In the genomic region with DNA sequence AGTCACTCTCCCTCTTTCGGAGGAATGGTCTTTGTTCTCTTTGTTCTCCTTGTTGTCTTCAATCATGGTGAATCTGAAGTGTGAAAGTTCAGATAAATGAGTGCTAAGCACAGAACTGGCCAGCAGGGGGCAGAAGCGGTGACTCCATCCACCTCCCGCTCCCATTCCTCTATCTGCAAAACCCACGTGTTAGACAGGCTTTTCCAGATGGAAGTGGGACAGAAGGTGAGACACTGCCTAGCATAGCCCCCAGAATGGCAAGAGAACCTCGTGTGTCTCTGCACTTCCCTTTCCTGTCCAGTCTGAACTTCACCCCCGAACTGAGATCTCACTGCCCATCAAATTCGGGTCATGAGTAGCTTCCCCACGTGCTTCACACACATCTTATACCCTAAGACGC, we compare ENCODE assay signal across 9 mouse cellular contexts. TPM values are rescaled to one million over a fixed set of nuclear protein-coding genes. Genes with fewer than 3 reads are reported as not detected.
DNase-seq lines count a peak whose midpoint lies in the region; ATAC-seq and TF ChIP-seq lines count a peak whose summit lies in the region.
"Had no signal": no experiment of that assay in that cellular context is flagged by ENCODE, and none has a peak within 500 bp of the region (broad histone marks: within the 10 kb centered on the region; RNA-seq: fewer than 3 reads in every experiment).

No protein-coding gene starts in this region.

- no peak overlapping the region for H3K27ac ChIP-seq in kidney, embryonic 15.5 days
- no peak overlapping the region for H3K27ac ChIP-seq in liver, embryonic 14.5 days

- ATAC-seq in kidney, embryonic 15.5 days (replicated peaks; ENCODE audit: low FRiP score): no peak
- no peak for ATAC-seq in liver, embryonic 14.5 days (ENCODE audit: insufficient read depth)

- TF ChIP-seq EP300 in liver, embryonic 14.5 days (IDR thresholded peaks at IDR 0.05; ENCODE audit: low read depth): no peak

- H3K9ac ChIP-seq in kidney, embryonic 15.5 days: no peak overlapping the region
- no peak overlapping the region for H3K9ac ChIP-seq in liver, embryonic 14.5 days (replicated peaks)

- H3K27me3 ChIP-seq in kidney, embryonic 15.5 days: peaks cover 26% of the 10 kb centered on the region
- peaks cover 39% of the 10 kb centered on the region for H3K27me3 ChIP-seq in E14TG2a.4 (ENCODE audit: insufficient read depth, low read length)
- H3K27me3 ChIP-seq in liver, embryonic 14.5 days (ENCODE audit: control insufficient read depth, insufficient read depth, low read length): peaks cover 18% of the 10 kb centered on the region

- H3K4me3 ChIP-seq in kidney, embryonic 15.5 days (replicated peaks): no peak overlapping the region
- H3K4me3 ChIP-seq in E14TG2a.4 (replicated peaks; ENCODE audit: low read length): no peak overlapping the region
- H3K4me3 ChIP-seq in liver, embryonic 14.5 days (ENCODE audit: insufficient read depth in 1 of 2, low read depth in 2 of 2, low read length in 2 of 2): no peak overlapping the region

- peaks cover 7% of the 10 kb centered on the region for H3K4me1 ChIP-seq in kidney, embryonic 15.5 days
- H3K4me1 ChIP-seq in E14TG2a.4 (replicated peaks; ENCODE audit: low read depth, low read length): peaks cover 13% of the 10 kb centered on the region
- no peaks in the 10 kb centered on the region for H3K4me1 ChIP-seq in liver, embryonic 14.5 days (replicated peaks; ENCODE audit: control insufficient read depth in 2 of 2, insufficient read depth in 2 of 2, low read length in 1 of 2)

- no peak overlapping the region for H3K4me2 ChIP-seq in kidney, embryonic 15.5 days
- H3K4me2 ChIP-seq in liver, embryonic 14.5 days (ENCODE audit: low read depth): no peak overlapping the region

- WGBS in kidney, embryonic 15.5 days: 23% methylated on average over 9 of the region's 9 CpGs
- 19% methylated on average over 9 of the region's 9 CpGs for WGBS in liver, embryonic 14.5 days (ENCODE audit: insufficient replicate concordance)

- TF ChIP-seq CTCF in E14TG2a.4 (conservative IDR thresholded peaks at IDR 0.05; ENCODE audit: low read length): peak; percentile 66
- peak; percentile 82 for TF ChIP-seq CTCF in liver, embryonic 14.5 days (IDR thresholded peaks at IDR 0.05; ENCODE audit: low read depth)

- no peaks in the 10 kb centered on the region for H3K9me3 ChIP-seq in kidney, embryonic 15.5 days (replicated peaks)
- no peaks in the 10 kb centered on the region for H3K9me3 ChIP-seq in E14TG2a.4 (ENCODE audit: low read length)
- no peaks in the 10 kb centered on the region for H3K9me3 ChIP-seq in liver, embryonic 14.5 days (ENCODE audit: control insufficient read depth, low read length)

- peak; percentile 41 for DNase-seq in kidney, adult 9 months
- peak; percentile 42 for DNase-seq in 416B (ENCODE audit: low read depth)
- DNase-seq in cerebellum, postnatal 36 days: peak; percentile 48 to 55
- no peak for DNase-seq in liver, embryonic 14.5 days (ENCODE audit: low read depth in 3 of 3, low spot score in 3 of 3)
- no peak for DNase-seq in frontal cortex, postnatal 10 days (ENCODE audit: low spot score in 2 of 2)
- DNase-seq in spleen, adult 12 weeks (ENCODE audit: low spot score): no peak

- H3K36me3 ChIP-seq in kidney, embryonic 15.5 days: no peaks in the 10 kb centered on the region
- no peaks in the 10 kb centered on the region for H3K36me3 ChIP-seq in E14TG2a.4 (ENCODE audit: insufficient read depth, low read length)
- no peaks in the 10 kb centered on the region for H3K36me3 ChIP-seq in liver, embryonic 14.5 days (replicated peaks; ENCODE audit: control insufficient read depth, insufficient read depth, low read depth)

RNA-seq across cellular contexts. Expression of a gene that starts 7.1 kb away (rescaled TPM):
- polyA plus RNA-seq in kidney, embryonic 15.5 days (2015; fragmentation: Nextera tagmentation; extraction: Ambion mirVana): 1.7 and 2.0 TPM in 2 replicates
- polyA plus RNA-seq in liver, embryonic 14.5 days (2012; rRNA removed): not detected in 2 replicates
- not detected in 2 replicates for polyA plus RNA-seq in liver, embryonic 14.5 days (2014; fragmentation: Nextera tagmentation; extraction: Ambion mirVana)

RNA-seq across cellular contexts. Expression of a gene that starts 25.6 kb away (rescaled TPM):
- 13.9 and 16.4 TPM in 2 replicates for polyA plus RNA-seq in kidney, embryonic 15.5 days (2015; fragmentation: Nextera tagmentation; extraction: Ambion mirVana)
- 2.2 and 3.3 TPM in 2 replicates for polyA plus RNA-seq in liver, embryonic 14.5 days (2012; rRNA removed)
- polyA plus RNA-seq in liver, embryonic 14.5 days (2014; fragmentation: Nextera tagmentation; extraction: Ambion mirVana): 5.5 and 5.9 TPM in 2 replicates

RNA-seq across cellular contexts. Expression of a gene that starts 45.2 kb away (rescaled TPM):
- polyA plus RNA-seq in kidney, embryonic 15.5 days (2015; fragmentation: Nextera tagmentation; extraction: Ambion mirVana): 32.6 and 33.6 TPM in 2 replicates
- polyA plus RNA-seq in liver, embryonic 14.5 days (2012; rRNA removed): 4.4 and 6.6 TPM in 2 replicates
- 15.1 and 17.6 TPM in 2 replicates for polyA plus RNA-seq in liver, embryonic 14.5 days (2014; fragmentation: Nextera tagmentation; extraction: Ambion mirVana)

RNA-seq across cellular contexts. Expression of a gene that starts 50.3 kb away (rescaled TPM):
- 0.42 and 0.55 TPM in 2 replicates for polyA plus RNA-seq in kidney, embryonic 15.5 days (2015; fragmentation: Nextera tagmentation; extraction: Ambion mirVana)
- 0.37 and 1.0 TPM in 2 replicates for polyA plus RNA-seq in liver, embryonic 14.5 days (2012; rRNA removed)
- polyA plus RNA-seq in liver, embryonic 14.5 days (2014; fragmentation: Nextera tagmentation; extraction: Ambion mirVana): 2.8 and 3.4 TPM in 2 replicates
- polyA plus RNA-seq: heart, embryonic 14.5 days had no signal

Comparison
In these comparisons a context has a peak if more than half of its experiments do, and no peak if none do; other contexts are left out.
1. DNase-seq: peak in kidney, adult 9 months (single experiment), 416B (single experiment) and cerebellum, postnatal 36 days (2 of 2); none in liver, embryonic 14.5 days (0 of 3), frontal cortex, postnatal 10 days (0 of 2) and spleen, adult 12 weeks (single experiment).